Mouse (Mus musculus): ENCODE results near the gene Usp24. TPM values are rescaled to one million over a fixed set of nuclear protein-coding genes. Genes with fewer than 3 reads are reported as not detected.
A peak's percentile ranks its signal among the peaks of the same experiment; 100 is the strongest.

Usp24 gene
- polyA plus RNA-seq, 1 experiment, result 64.0 TPM

DNA sequence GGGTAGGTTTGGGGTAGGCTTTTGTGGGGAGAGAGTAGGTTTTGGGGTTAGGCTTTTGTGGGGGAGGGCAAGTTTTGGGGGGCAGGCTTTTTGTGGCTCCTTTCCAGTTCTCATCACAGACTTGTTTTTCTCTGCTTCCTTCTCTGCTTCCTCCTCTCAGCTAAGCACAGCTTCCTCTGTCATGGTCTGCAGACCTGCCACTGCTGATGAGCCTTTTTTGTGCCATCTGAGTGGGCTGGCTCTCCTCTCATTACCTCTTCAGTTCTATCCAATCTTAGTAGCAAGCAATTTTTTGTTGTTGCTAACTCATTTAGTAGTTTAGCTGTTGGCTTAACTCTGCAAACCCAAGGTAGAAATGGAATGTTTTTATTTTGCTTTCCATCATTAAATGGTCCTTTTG is 1.7 kb upstream of the Usp24 start:
- H3K27ac ChIP-seq (ENCODE audit: insufficient read depth, low read length), result 0 out of 2 replicates have a peak overlapping the region, but pooled peaks have one; percentile 60
- TF ChIP-seq CTCF (IDR thresholded peaks at IDR 0.05; ENCODE audit: low read depth, low read length), result no peak
- TF ChIP-seq EP300 (IDR thresholded peaks at IDR 0.05; ENCODE audit: insufficient read depth, low read depth, low read length), result no peak
- TF ChIP-seq POLR2A (IDR thresholded peaks at IDR 0.05; ENCODE audit: insufficient read depth, low read length), result no peak
- H3K9ac ChIP-seq (ENCODE audit: low read depth, poor library complexity, severe bottlenecking), result 0 out of 2 replicates have a peak overlapping the region, but pooled peaks have one; percentile 34
- H3K36me3 ChIP-seq (ENCODE audit: control insufficient read depth, insufficient read depth, low read length, poor library complexity, severe bottlenecking), result peaks cover 3% of the 10 kb centered on the region; the same call in 1 of the 2 replicates
- no peaks in the 10 kb centered on the region for H3K9me3 ChIP-seq (replicated peaks; ENCODE audit: control insufficient read depth, insufficient read depth, low read length, poor library complexity, severe bottlenecking)
- H3K27me3 ChIP-seq (ENCODE audit: control insufficient read depth, insufficient read depth, low read length, poor library complexity, severe bottlenecking), result no peaks in the 10 kb centered on the region
- H3K4me1 ChIP-seq (ENCODE audit: control insufficient read depth, insufficient read depth, low read length), result peaks cover 3% of the 10 kb centered on the region
- H3K4me3 ChIP-seq (ENCODE audit: low read depth, low read length), result no peak overlapping the region

DNA sequence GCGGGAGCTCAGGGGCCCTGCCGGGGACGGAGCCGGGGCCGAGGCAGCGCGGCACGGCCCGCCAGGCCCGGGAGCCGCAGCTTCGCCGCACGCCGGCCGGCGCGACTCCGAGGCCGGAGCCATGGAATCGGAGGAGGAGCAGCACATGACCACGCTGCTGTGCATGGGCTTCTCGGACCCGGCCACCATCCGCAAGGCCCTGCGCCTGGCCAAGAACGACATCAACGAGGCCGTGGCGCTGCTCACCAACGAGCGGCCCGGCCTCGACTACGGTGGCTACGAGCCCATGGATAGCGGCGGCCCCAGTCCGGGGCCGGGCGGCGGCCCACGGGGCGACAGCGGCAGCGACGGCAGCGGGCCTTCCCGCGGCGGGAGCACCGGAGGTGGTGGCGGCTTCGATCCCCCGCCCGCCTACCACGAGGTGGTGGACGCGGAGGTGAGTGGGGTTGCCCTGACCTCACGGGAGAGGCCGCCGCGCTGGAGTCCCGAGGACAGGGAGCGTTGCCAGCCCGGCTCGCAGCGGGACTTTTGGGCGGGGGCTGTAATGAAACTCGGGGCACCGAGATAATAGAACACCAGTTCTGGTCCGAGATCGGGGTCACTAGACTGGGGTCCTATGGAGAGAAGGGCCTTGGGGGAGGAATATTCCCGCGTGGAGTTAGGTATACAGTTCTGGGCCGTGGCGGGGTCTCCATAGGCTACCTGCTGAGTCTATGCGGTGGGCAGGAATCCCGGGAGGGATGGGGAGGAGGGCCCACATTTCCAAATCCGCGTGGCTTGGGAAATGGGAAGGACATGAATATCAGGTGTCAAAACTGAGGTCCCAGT is 552 bp downstream of the Usp24 start:
- H3K27me3 ChIP-seq (ENCODE audit: control insufficient read depth, insufficient read depth, low read length, poor library complexity, severe bottlenecking), result no peaks in the 10 kb centered on the region
- peak overlapping the region; percentile 97 for H3K9ac ChIP-seq (ENCODE audit: low read depth, poor library complexity, severe bottlenecking)
- TF ChIP-seq POLR2A (IDR thresholded peaks at IDR 0.05; ENCODE audit: insufficient read depth, low read length), result no peak
- TF ChIP-seq CTCF (IDR thresholded peaks at IDR 0.05; ENCODE audit: low read depth, low read length), result no peak
- no peak for TF ChIP-seq EP300 (IDR thresholded peaks at IDR 0.05; ENCODE audit: insufficient read depth, low read depth, low read length)
- no peaks in the 10 kb centered on the region for H3K9me3 ChIP-seq (replicated peaks; ENCODE audit: control insufficient read depth, insufficient read depth, low read length, poor library complexity, severe bottlenecking)
- H3K4me3 ChIP-seq (ENCODE audit: low read depth, low read length), result peak overlapping the region; percentile 95
- H3K36me3 ChIP-seq (ENCODE audit: control insufficient read depth, insufficient read depth, low read length, poor library complexity, severe bottlenecking), result peaks cover 8% of the 10 kb centered on the region; the same call in 1 of the 2 replicates
- peak overlapping the region; percentile 59 for H3K27ac ChIP-seq (ENCODE audit: insufficient read depth, low read length)
- peaks cover 3% of the 10 kb centered on the region for H3K4me1 ChIP-seq (ENCODE audit: control insufficient read depth, insufficient read depth, low read length)

DNA sequence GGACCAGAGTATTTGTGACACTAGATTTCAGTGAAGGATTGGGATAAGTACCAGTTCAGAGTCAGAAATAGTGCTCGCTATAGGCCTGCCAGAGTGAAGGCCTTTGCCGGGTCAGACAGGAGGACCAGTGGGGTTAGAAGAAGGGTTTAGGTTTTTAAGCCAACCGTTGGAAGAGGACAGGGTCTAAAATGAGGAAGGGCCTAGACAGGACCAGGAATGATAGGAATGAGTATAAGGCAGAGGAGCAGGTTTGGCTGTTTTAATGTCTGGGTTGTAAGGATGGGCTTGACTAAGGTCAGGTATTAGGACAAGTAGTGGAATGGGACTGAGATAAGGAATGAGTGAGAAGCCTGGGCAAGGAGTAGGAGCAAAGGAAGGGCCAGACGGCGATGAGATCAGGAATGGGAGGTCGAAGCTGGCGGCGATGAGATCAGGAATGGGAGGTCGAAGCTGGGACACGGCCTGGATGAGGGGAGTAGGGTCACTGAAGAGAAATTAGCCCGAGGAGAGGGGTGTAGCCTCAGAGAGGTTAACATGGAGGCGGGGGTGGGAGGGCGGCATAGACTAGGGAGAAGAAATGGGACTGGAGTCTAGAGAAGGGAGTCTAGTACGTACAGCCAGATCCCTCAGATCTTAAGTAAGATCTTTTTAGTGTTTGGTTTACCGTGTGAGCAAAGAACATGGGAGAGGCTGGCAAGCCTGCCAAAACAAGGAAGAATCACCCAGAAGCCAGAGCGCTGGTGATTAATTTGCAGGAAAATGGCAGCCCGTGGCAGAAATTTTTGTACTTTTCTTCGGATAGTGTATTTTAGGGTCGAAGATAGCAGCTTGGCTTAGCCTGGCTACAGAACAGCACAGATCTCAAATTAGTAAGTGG is 1.4 kb downstream of the Usp24 start:
- Histone ChIP-seq H3K4me1 (ENCODE audit: control insufficient read depth, insufficient read depth, low read length) (peaks cover 3% of the 10 kb centered on the region), H3K27me3 (ENCODE audit: control insufficient read depth, insufficient read depth, low read length, poor library complexity, severe bottlenecking) (no peaks in the 10 kb centered on the region), H3K36me3 (ENCODE audit: control insufficient read depth, insufficient read depth, low read length, poor library complexity, severe bottlenecking) (peaks cover 9% of the 10 kb centered on the region; the same call in 1 of the 2 replicates), H3K4me3 (ENCODE audit: low read depth, low read length) (peak overlapping the region; percentile 95), H3K9ac (ENCODE audit: low read depth, poor library complexity, severe bottlenecking) (peak overlapping the region; percentile 97), H3K9me3 (replicated peaks; ENCODE audit: control insufficient read depth, insufficient read depth, low read length, poor library complexity, severe bottlenecking) (no peaks in the 10 kb centered on the region), H3K27ac (ENCODE audit: insufficient read depth, low read length) (peak overlapping the region; percentile 59)
- TF ChIP-seq EP300 (IDR thresholded peaks at IDR 0.05; ENCODE audit: insufficient read depth, low read depth, low read length) (0 out of 2 replicates have a peak, but pooled peaks have one; percentile 23), POLR2A (IDR thresholded peaks at IDR 0.05; ENCODE audit: insufficient read depth, low read length) (no peak), CTCF (IDR thresholded peaks at IDR 0.05; ENCODE audit: low read depth, low read length) (no peak)

DNA sequence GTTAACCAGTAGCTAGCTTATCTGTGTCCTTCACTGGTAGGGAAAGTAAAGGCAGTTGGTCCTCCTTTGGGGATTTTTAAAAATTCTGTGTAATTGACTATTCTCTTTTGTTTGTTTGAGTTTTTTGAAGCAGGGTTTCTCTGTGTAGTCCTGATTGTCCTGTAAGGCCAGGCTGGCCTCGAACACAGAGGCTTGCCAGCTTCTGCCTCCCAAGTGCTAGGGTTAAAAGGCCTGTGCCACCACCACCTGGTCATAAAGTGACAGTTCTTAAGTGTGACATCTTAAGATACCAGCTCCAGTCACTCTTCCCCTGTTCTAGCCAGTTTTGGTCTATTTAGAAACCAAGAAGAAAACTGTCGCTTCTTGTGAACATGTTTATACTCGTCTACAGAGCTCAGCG is 2.2 kb downstream of the Usp24 start:
- H3K36me3 ChIP-seq (ENCODE audit: control insufficient read depth, insufficient read depth, low read length, poor library complexity, severe bottlenecking), result peaks cover 11% of the 10 kb centered on the region; the same call in 1 of the 2 replicates
- no peak overlapping the region for H3K4me3 ChIP-seq (ENCODE audit: low read depth, low read length)
- H3K4me1 ChIP-seq (ENCODE audit: control insufficient read depth, insufficient read depth, low read length), result peaks cover 3% of the 10 kb centered on the region
- H3K9me3 ChIP-seq (replicated peaks; ENCODE audit: control insufficient read depth, insufficient read depth, low read length, poor library complexity, severe bottlenecking), result no peaks in the 10 kb centered on the region
- peak overlapping the region; percentile 97 for H3K9ac ChIP-seq (ENCODE audit: low read depth, poor library complexity, severe bottlenecking)
- H3K27me3 ChIP-seq (ENCODE audit: control insufficient read depth, insufficient read depth, low read length, poor library complexity, severe bottlenecking), result no peaks in the 10 kb centered on the region
- TF ChIP-seq EP300 (IDR thresholded peaks at IDR 0.05; ENCODE audit: insufficient read depth, low read depth, low read length) (no peak), POLR2A (IDR thresholded peaks at IDR 0.05; ENCODE audit: insufficient read depth, low read length) (no peak), CTCF (IDR thresholded peaks at IDR 0.05; ENCODE audit: low read depth, low read length) (no peak)
- peak overlapping the region; percentile 59; the same call in 1 of the 2 replicates for H3K27ac ChIP-seq (ENCODE audit: insufficient read depth, low read length)

DNA sequence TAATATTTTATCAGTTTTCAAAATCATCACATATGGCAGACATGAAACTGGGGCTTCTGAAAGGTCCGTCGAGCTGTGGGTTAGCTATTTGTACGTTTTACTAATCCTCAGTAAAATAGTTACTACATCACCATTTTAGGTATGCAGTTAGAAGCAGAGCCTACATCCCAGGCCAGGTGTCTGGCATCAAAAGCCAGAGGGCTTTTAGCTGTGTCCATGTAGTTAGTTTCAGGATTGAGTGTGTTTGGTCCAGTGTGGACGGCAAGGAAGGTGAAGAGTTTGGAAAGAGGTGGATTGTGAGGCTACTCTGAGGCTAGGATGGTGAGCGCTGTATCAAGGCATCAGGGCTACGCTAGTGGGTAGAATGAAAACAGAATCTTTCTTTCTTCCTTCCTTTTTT is 3.0 kb downstream of the Usp24 start:
- Histone ChIP-seq H3K27me3 (ENCODE audit: control insufficient read depth, insufficient read depth, low read length, poor library complexity, severe bottlenecking) (no peaks in the 10 kb centered on the region), H3K4me1 (ENCODE audit: control insufficient read depth, insufficient read depth, low read length) (peaks cover 5% of the 10 kb centered on the region), H3K9me3 (replicated peaks; ENCODE audit: control insufficient read depth, insufficient read depth, low read length, poor library complexity, severe bottlenecking) (no peaks in the 10 kb centered on the region), H3K27ac (ENCODE audit: insufficient read depth, low read length) (no peak overlapping the region), H3K4me3 (ENCODE audit: low read depth, low read length) (no peak overlapping the region), H3K9ac (ENCODE audit: low read depth, poor library complexity, severe bottlenecking) (no peak overlapping the region), H3K36me3 (ENCODE audit: control insufficient read depth, insufficient read depth, low read length, poor library complexity, severe bottlenecking) (peaks cover 12% of the 10 kb centered on the region; the same call in 1 of the 2 replicates)
- TF ChIP-seq EP300 (IDR thresholded peaks at IDR 0.05; ENCODE audit: insufficient read depth, low read depth, low read length), result no peak
- no peak for TF ChIP-seq CTCF (IDR thresholded peaks at IDR 0.05; ENCODE audit: low read depth, low read length)
- no peak for TF ChIP-seq POLR2A (IDR thresholded peaks at IDR 0.05; ENCODE audit: insufficient read depth, low read length)
